Mouse (Mus musculus) adrenal gland, postnatal 4 days (tissue): ENCODE results near the gene Lamc3. TPM values are rescaled to one million over a fixed set of nuclear protein-coding genes. Genes with fewer than 3 reads are reported as not detected.

ENCODE experiments used
- DNase-seq, 2 experiments: peaks; one replicate each; pipeline ENCODE4 v3.0.0; 2021 to 2022; ENCODE audit warnings: low spot score in 2 of 2, mixed read lengths in 2 of 2
- total RNA-seq, 2 experiments: library from RNA; stranded (reverse); gene quantifications; 2 replicates each; pipeline ENCODE4 v1.2.3; 2021

The Lamc3 gene
- total RNA-seq, 2 experiments from 2014 or later = 18.7 to 19.6 TPM

- no peak for DNase-seq
Observed at GRCm38 (mm10) chr2:31925936-31926335, 38.8 kb downstream of the Lamc3 start.

DNA sequence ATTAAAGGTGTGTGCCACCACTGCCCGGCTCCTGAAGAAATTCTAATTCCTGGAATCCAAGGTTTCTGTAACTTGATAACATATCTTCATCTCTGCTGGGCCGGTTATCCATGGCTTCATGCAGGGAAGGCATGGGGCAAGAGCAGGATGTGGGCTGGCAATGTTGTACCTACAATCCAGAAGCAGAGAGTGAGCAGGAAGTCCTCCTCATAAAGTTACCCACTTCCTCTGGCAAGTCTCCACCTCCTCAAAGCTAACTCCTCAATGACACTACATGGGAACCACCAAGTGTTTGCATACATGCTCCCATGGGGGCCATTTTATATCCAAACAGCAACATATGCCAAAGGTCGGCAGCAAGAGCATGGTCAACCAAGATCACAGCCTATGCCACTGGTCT lies 42.6 kb downstream of the Lamc3 start:
- no peak for DNase-seq

- DNase-seq = no peak
Observed at GRCm38 (mm10) chr2:31934551-31934950, 47.5 kb downstream of the Lamc3 start.

DNA sequence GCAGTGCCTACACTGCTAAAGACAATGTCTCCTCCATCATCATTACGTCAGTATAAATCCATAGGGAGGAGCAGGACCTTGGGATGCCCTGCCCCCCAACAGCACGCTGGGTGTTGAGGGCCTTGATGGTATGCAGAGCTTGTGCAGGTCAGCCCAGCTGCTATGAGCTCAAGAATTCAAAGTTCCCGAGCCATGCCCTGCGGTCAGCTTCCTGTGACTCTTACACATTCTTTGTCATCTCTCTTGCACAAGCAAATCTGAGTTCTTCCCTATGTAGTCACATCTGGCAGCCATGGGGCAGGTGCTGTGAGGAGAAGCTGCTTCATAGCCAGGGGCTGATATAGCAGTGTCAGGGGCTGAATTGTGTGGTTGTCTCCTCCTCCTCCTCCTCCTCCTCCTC lies 48.0 kb downstream of the Lamc3 start:
- DNase-seq = no peak

DNA sequence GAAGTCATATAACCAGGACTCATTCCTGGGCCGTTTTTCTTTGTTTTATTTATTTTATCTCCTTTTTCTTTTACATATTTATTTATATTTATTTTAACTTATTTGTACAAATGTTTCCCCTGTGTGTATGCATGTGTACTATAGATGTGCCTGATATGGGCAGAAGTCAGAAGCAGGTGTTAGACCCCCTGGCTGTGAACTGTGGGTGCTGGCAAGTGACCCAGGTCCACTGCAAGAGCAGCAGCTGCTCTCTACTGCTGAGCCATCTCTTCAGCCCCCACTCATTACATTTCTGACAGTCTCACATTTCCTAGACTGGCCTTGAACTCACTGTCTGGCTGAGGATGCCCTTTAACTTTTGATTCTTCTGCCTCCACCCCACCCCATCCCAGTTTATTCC lies 51.2 kb downstream of the Lamc3 start:
- DNase-seq = no peak

GRCm38 (mm10) chr2:31943011-31943410 lies 55.9 kb downstream of the Lamc3 start:
- no peak for DNase-seq

DNA sequence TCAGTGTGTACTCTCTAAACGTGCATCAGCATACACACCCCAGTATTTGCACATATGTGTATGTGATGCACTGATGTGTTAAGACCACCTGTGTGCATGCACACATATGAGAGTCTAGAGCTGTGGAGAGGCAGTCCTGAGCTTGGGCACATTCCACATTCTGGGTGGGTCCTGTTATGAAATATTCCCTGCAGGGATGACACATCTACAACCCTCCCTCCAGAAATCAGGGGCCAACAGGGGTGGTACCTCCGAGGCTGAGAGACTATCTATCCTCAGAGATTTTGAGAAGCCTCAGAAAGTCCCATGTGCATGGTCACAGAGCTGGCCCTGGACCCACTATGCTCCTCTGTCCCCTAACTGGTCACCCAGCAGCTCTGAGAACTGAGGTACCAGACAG lies 58.5 kb downstream of the Lamc3 start:
- DNase-seq = no peak

DNA sequence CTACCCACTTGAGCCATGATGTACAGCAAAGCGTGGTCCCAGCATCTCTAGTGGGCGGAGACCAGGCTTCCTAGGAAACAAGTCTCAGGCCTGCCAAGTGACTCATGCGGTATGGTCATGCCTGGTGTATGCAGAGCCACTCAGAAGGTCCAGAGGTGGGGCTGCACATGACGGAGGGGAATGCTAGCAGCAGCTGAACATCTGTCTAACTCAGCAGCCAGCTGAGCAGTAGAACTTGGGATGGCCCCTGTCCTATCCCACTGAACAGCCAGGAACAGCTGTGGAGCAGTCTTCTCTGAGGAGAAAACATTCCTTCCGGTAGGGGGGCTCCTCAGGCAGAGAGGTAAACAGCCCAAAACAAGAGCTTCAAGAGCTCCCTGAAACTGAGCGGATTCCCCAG lies 61.3 kb downstream of the Lamc3 start:
- DNase-seq = no peak

DNA sequence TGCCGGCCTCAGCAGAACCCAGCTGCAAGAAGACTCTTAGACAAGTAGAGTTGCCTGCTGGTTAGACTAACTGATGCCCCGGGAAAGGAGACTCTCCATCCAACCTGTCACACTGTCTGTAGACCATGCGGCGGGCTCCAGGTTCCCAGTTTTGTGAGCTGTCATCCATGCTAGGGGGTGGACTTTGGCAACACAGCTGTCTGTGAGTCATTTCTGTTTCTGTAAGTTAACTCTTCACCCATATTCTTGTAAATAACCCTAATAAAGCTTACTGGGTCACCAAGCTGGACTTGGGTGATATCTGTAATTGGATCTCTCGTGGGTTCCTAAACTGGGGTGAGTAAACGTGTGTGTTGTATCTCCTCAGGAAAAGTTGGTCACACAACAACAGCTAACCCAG lies 61.7 kb downstream of the Lamc3 start:
- no peak for DNase-seq

DNA sequence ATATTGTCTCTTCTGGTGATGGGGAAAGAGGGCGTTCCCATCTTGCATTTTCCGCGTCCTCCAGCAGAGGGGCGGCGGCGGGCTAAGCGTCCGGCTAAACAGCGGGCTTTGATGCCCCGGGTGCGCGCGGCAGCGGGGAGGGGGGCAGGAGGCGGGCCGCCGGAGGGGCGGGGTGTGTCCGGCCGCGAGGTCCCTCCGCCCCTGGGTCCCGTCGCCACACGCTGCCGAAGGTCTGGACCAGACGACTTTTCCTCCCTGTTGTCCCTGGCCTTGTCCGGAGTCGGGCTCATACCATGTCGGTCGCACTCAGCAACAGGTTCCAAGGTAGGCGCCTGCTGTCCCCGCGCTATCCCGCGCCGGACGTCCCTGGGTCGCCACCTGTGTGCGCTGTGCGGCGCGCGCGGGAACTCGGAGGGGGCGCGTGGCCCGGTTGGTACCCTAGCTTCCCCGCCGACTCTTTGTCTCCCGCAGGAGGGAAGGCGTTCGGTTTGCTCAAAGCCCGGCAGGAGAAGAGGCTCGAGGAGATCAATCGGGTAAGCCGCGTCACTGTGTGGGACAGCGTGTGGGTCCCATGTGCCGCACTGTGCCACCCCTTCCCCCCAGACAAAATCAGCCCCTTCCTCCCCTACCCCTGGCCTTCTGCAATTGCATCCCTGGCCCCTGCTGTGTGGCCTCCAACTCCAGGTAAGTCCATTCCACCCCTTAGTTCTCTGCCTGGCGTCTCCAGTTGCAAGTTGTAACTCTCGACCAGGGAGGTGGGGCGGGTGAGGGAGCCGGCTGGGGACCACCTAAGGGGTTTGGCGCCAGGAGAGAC lies 63.2 kb downstream of the Lamc3 start, which contains the start of gene Aif1l:
TSS of gene Aif1l (plus strand) at position 82 of the 814 bp plus-strand sequence.
- DNase-seq = peak; percentile 41 to 42

DNA sequence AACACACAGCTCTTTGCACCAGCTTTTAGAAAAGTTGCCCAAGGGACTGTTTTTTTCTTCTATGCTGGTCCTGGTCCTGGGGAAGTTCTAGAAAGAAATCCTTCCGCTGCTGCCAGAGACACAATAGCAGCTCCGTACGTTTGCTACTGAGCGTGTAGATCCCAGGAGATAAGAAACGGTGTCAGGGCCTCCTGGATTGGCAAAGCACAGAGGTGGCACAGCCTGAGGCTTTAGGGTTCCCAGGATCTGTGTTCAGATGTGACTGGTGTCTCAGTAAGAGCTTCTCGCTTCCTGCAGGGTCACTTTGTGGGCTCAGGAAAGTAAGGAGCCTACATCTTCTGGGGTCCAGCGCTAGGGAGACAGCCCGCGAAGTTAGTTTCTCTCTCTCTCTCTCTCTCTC lies 63.9 kb downstream of the Lamc3 start:
- DNase-seq = no peak

- DNase-seq = no peak
Observed at GRCm38 (mm10) chr2:31952236-31952635, 65.1 kb downstream of the Lamc3 start.

DNA sequence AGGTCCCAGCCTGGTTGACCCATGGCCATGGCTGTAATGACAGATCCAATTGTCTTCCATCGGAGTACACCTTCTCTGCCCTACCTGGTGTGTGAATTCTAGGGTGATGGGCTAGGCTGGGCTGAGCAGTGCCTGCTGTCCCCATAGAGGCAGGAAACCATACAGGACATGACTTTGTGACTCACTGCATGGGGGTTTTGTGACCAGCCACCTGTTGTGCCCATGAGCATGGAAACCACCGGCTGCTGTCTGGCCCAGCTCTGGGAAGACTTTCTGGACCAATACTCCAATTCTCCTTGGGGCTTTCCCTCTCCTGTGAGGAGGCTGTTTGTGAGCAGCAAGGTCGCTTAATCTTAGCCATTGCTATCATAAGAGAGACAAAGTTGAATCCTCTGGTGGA lies 65.6 kb downstream of the Lamc3 start:
- DNase-seq = no peak

- no peak for DNase-seq
Observed at GRCm38 (mm10) chr2:31953687-31954086, 66.6 kb downstream of the Lamc3 start.

- no peak for DNase-seq
Observed at GRCm38 (mm10) chr2:31954779-31955181, 67.7 kb downstream of the Lamc3 start.

DNA sequence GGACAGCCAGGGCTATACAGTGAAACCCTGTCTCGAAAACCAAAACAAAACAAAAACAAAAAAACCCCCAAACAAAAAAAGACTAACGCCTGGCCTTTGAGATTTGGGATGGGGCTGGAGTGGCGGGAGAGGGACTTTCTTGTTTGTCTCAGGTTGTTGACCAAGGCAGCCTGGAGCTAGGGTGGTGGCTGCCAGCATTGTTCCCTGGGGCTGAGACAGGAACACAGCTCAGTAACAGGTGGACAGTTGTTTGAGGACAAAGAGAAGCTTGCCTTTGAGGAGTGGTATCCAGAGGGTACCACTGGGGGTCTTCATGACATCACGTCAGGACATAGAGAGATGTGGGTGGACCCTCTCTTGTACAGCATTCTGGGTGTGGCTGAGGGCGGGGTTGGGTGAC lies 68.6 kb downstream of the Lamc3 start:
- DNase-seq = no peak

- no peak for DNase-seq
Observed at GRCm38 (mm10) chr2:31957211-31957610, 70.1 kb downstream of the Lamc3 start.

DNA sequence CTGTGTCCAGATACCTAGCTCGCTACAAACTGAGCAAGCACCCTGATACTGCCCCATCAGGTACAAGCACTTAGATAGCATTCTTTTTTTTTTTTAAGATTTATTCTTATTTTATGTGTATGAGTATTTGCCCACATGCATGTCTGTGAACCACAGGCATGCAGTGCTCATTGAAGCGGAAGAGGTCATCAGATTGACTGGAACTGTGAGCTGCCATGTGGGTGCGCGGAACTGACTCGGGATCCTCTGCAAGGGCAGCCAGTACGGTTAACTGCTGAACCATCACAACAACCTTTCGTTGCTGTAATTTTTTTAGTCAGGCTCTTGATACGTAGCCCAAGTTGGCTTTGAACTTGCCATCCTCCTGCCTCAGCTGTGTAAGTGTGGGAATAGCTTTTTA lies 73.9 kb downstream of the Lamc3 start:
- no peak for DNase-seq

GRCm38 (mm10) chr2:31961791-31962222 lies 74.7 kb downstream of the Lamc3 start:
- DNase-seq = no peak

DNA sequence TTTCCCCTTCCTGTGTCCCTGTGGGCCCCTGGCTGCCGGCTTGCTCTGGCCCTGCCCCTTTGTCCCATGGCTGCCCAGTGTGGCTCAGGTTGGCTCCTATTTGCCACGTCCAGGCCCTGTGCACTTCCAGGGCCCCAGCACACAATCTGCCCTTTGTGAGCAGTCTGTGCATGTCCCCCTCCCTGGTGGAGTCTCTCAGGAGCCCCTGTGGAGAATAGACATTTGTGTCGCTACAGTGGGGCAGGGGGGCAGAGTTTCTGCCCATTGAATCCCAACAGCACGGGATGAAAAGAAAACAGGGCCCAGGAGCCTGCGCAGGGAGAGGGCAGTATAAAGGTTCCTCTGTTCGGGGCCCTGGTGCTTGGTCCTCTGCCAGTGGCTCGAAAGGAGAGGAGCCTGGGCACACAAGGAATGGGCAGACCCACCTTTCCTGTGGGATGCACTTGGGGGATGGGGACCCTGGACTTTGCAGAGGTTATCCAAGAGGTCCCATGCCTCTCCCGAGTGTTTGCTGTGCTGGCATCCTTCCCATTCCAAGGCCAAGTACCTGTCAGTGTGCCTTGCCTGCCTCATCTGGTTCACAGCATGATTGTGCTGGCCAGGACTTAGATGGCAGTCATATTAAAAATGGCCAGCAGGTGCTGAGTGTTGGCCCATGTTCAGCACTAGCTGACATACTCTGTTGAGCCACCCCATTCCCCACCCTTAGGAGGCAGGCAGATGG lies 75.6 kb downstream of the Lamc3 start:
- no peak for DNase-seq

- DNase-seq = no peak
Observed at GRCm38 (mm10) chr2:31963491-31963890, 76.4 kb downstream of the Lamc3 start.

DNA sequence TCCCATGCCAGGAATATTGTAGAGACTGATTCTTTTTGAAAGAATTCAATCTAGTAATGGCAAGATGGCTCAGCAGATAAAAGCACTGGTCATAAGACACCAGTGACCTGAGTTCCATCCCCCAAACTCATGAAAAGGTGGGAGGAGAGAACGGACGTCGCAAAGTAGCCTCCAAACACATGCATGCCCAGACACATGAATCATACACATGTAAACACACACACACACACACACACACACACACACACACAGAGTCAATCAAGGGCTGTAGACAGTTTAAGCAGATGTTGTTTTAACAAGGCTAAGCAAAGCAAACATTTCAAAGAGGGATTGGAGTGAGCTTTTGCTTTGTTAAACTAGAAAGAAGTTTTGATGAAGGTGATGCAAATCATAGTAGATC lies 77.1 kb downstream of the Lamc3 start:
- no peak for DNase-seq

DNA sequence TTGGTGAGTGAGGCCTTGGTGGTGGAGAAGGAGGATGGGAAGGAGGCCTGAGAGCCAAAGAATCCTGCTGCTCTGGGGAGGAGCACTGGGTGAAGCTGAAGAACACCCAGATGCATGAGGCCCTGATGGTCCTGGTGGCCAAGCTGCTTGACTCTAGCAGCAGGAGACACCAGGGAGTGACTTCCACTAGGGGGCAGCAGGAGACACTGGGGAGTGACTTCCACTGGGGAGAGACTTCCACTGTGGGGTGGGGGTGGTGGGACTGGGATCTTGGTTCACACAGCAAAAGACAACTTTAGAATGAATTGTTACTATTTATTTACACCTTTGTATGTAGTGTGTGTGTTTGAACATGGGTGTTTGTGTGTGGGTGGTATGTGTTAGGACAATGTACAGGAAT lies 78.0 kb downstream of the Lamc3 start:
- no peak for DNase-seq
